Mouse (Mus musculus) gastrocnemius, postnatal 25 days (tissue): Measurements from ENCODE around the gene Kdm2b. TPM values are rescaled to one million over a fixed set of nuclear protein-coding genes. Genes with fewer than 3 reads are reported as not detected.

ENCODE experiments used
- DNase-seq: peaks from one replicate; pipeline ENCODE4 v3.0.0; 2022
- total RNA-seq, 2 experiments: library from RNA; stranded (reverse); gene quantifications; 1 replicate in 1 of 2; 2 replicates in 1 of 2; pipeline ENCODE4 v1.2.3; 2021

The Kdm2b gene
- total RNA-seq, 2 experiments from 2014 or later: 12.8 to 14.3 TPM

DNA sequence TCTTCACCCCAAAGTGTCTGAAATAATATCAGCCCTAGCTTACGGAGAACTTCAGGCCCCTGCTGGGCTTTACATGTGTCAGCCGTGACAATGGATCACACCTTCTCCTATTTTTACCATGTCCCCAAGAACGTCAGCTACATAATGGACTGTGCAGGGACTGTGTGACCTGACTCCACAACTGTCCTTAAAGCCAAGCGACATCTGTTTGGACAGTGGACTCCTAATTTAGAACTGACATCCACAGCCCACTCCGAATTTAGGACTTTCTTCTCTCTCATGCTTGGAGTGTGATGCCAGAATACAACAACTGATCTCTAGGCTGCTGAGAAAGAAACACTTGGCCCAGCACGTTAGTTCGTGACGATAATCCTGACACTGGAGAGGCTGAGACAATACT lies 62.5 kb downstream of the Kdm2b start:
- no peak for DNase-seq

GRCm38 (mm10) chr5:122926341-122926740 lies 63.3 kb downstream of the Kdm2b start:
- DNase-seq: no peak

GRCm38 (mm10) chr5:122925534-122925958 lies 64.1 kb downstream of the Kdm2b start:
- DNase-seq: peak; percentile 23

GRCm38 (mm10) chr5:122923871-122924465 lies 65.7 kb downstream of the Kdm2b start:
- peak; percentile 46 for DNase-seq

DNA sequence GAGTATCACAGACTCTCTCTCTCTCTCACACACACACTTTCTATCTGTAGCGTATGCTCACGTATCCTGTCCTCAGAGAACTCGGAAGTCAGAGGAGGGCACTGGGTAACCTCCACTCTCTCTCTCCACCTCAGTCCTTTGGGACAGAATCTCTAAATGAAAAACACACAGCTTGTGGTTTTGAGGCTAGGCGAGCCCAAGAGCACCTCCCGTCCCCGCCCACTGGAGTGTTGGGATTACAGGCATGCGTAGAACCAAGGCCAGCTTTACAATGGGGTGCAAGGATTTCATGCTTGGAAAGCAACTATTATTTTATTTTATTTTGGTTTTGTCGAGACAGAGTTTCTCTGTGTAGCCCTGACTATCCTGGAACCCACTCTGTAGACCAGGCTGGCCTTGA lies 67.7 kb downstream of the Kdm2b start:
- no peak for DNase-seq

- no peak for DNase-seq
Measured at GRCm38 (mm10) chr5:122920557-122920956, 69.1 kb downstream of the Kdm2b start.

DNA sequence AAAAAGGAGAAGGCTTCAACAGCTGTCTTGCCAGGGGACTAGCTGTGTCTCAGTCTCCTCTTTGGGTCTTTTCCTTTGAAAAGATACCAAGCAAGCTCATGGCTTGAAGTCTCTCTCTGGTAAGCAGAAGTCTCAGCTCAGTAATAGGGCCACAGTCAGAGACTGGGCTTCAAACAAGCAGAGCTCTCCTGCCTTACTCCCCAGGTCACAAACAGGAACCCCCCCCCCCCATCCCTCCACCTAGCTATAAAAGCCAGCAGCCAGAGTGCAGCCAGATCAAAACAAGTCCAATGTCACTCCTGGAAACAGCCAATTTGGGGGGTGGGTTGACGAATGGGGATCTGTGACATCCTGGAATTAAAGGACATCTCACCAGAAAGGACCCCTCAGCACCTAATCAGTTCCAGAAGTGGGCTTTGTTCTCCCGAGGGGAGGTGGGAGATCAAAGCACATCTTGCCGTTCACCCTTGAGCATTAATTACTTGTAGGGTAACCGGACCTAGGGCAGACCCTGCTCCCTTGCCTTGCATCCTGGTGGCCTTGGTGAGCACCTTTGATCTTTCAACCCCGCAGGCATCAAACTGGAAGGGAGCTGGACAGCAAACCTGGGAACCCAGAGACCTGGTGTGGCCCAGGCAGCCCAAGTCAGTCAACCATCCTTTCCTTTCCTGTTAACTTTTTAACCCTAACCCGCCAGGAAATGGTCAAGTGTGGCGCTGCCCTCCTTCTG lies 71.5 kb downstream of the Kdm2b start:
- no peak for DNase-seq

DNA sequence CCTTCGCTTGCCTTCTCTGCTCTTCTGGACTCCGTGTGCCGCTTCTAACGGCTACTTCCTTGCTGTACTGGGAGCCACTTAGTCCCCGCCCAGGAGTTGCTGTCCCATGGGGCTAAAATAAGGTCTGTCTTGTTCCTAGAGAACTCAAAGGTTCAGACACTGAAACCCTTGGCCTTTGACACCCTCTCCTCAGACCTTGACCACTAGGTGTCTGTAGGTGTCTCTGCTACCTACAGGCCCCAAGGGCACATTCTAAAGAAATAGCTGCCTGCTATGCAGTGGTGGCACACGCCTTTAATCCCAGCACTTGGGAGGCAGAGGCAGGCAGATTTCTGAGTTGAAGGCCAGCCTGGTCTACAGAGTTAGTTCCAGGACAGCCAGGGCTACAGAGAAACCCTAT lies 73.5 kb downstream of the Kdm2b start:
- no peak for DNase-seq

GRCm38 (mm10) chr5:122912863-122913262 lies 76.8 kb downstream of the Kdm2b start:
- no peak for DNase-seq

- DNase-seq: no peak
Measured at GRCm38 (mm10) chr5:122909481-122909880, 80.1 kb downstream of the Kdm2b start.

DNA sequence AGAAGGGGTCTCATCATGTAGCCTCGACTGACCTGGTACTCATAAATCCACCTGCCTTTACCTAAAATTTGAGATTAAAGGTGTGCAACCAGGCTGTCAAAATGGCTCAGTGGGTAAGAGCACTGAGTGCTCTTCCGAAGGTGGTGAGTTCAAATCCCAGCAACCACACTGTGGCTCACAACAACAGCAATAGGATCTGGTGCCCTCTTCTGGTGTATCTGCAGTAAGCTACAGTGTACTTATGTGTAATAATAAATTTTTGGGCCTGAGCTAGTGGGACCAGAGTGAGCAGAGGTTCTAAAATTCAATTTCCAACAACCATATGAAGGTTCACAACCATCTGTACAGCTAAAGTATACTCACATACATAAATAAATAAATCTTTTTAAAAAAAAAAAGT lies 81.6 kb downstream of the Kdm2b start:
- DNase-seq: no peak

DNA sequence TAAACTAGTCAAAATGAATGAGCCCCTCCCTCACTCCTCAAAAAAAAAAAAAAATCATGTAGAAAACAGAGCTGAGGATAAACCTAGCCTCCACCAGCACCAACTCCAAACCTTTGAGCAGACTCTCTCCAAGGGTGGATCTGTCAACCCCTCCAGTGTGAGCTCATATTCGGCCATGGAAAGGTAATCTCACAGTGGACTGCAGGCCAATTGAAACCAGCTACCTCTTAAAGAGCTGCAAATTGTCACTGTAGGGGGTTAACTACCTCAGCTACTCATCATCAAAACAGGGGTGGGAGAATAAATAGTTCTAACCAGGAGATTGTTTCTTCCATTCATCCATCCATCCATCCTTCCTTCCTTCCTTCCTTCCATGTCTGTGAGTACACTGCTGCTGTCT lies 82.4 kb downstream of the Kdm2b start:
- DNase-seq: no peak

DNA sequence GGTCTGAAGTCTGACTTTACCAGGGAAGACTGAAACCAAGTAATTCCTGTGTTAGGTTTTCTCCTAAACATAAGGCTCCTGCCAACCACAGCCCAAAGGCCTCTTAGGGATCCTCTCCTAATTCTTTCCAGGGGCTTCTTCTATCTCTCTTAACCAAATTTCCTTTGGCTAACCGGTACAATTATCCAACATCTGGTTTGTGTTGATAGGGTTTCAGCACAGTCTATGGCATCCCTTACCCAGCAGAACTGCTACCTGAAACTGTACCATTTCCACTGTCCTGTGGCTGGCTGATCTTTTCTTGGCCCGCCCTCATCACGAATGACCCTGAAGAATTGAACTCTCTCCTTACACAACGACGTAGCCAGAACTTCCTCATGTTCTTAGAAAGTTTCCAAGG lies 86.5 kb downstream of the Kdm2b start:
- DNase-seq: no peak

DNA sequence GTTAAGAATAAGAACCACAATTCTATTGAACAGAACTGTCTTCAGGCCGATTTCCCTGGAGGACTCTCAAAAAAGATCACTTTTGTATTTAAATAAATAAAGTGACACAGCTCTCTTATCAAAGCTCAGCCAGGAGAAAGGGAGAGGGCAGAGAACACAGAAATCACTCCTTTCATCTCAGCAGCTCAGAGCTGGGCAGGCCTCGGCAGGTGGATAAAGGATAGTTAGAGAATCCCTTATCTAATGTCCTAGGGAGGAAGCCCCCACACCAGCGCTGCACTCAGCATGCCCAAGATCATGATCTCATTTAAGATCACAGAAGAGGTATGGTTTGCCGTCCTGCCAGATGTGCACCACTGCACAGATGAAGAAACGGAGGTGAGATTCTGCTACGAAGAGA lies 87.4 kb downstream of the Kdm2b start:
- no peak for DNase-seq

GRCm38 (mm10) chr5:122901666-122902065 lies 88.0 kb downstream of the Kdm2b start:
- no peak for DNase-seq

DNA sequence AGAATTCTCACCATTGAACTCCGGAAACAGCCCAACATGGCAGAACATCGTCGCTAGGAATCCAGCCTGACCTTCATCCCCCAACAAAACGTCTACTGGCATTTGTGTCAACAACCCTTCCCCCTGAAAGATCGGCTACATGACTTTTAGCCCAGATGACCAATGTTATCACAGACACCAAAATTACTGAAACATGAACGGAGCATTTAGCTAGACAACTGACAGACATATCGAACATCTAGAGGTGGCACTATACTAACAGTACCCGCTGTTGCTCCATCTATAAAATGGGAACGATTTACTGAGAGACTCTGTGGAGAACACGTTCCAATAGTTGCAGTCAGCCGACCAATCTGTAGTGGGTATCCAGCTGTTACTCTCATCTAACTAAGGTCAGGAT lies 88.4 kb downstream of the Kdm2b start:
- no peak for DNase-seq

DNA sequence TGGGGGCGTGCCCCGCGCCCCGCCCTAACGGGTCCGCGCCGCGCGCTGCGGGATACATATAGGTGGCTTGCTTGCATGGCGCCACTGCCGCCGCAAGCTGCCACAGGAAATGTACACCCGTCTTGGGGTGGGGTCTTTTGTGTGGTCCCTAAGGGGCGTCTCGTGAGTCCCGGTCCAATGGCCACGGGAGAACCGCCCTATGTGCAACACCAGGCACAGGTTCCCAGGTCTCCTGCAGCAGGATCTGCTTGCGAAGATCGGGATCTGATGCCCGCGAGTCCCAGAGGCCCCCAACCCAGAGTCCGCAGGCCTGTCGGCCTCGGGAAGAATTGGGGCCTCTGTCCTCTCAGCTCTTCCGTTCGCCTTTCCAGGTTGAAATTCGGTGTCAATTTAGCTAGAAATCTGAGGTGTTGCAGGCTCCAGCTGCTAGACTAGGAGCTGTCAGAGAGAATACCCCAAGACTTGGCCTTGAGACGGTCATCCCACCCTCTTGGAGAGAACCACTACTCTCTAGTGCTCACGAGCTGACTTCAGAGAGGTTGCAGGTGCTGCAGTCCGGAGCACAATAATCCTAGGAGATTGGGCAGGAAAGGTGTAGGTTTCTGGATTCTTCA lies 89.0 kb downstream of the Kdm2b start:
- DNase-seq: no peak

DNA sequence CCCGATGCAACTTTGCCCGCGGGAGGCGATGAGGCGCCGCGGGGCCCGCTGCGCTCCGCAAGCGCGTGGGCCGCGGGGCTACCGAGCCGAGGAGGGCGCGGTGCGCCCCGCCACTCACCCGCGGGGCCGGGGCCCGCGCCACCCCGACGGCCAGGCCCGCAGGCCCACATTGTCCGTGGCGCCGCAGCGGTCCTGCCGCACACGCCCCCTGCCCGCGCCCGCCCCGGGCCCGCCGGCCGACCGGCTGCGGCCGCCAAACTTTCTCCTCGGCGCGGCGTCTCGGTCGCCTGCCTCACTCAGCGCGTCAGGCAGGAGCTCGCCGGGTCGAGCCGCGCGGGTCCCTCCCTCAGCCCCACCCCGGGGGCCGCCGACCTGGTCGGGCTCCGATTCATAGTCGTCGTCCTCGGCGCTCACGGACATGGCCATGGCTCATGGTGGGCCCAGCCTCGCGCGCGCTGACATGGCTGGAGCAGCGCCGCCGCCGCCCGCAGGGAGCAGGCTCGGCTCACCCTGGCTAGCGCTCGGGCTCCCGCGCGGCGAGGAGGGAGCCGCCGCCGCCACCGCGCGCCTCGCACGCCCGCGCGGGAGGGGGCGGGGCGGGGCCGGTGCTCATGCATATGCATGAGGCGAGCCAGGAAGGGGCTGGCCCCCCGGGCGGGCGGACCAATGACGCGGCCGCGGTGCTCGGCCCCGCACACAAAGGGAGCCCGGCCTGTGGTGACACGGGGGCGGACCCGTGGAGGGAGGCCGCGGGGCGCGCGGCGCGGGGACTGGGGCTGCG lies 89.7 kb downstream of the Kdm2b start:
- peak; percentile 91 for DNase-seq

GRCm38 (mm10) chr5:122898963-122899776 lies 90.5 kb downstream of the Kdm2b start:
- DNase-seq: no peak

- DNase-seq: no peak
Measured at GRCm38 (mm10) chr5:122898153-122898552, 91.5 kb downstream of the Kdm2b start.

- no peak for DNase-seq
Measured at GRCm38 (mm10) chr5:122894821-122895220, 94.8 kb downstream of the Kdm2b start.
